Mouse (Mus musculus): ENCODE results near the gene Gemin6.
"Not testable (repeated sequence)": the region's sequence is repeated elsewhere in the genome, so short reads cannot be mapped to it uniquely, and the experiment has no call there.

Gemin6 gene

GRCm38 (mm10) chr17:80235477-80235876, 11.2 kb downstream of the Gemin6 start:
- DNase-seq: no peak

DNA sequence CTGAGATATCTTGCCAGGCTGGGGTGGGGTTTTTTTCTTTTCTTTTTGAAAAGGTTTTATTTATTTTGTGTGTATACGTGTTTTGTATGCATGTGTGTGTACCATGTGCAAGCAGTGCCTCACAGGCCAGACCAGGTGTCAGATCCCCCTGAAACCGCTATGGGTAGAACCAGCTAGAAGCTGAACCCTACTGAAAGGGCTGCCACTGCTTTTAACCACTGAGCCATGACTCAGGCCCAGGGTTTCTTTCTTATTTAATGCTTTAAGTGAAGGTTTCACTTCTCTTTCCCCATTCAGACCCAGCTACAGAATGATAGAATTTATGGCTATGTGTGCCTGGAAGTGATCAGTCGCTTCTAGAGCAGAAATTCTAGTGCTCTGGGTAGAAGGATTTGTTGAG, 12.6 kb downstream of the Gemin6 start:
- DNase-seq: no peak

DNA sequence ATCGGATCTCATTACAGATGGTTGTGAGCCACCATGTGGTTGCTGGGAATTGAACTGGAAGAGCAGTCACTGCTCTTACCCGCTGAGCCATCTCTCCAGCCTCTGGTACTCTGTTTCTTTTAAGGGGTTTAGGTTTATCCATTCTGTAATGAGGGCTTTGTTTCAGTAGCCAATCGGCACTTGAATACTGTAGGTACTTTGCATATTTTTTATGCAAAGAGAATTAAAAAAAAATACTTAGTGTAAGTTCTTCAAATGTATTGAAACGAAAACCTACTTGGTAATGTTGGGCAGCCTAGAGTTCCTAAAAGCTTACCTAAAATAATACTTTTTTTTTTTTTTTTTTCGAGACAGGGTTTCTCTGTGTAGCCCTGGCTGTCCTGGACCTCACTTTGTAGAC, 13.2 kb downstream of the Gemin6 start:
- DNase-seq: no peak

DNA sequence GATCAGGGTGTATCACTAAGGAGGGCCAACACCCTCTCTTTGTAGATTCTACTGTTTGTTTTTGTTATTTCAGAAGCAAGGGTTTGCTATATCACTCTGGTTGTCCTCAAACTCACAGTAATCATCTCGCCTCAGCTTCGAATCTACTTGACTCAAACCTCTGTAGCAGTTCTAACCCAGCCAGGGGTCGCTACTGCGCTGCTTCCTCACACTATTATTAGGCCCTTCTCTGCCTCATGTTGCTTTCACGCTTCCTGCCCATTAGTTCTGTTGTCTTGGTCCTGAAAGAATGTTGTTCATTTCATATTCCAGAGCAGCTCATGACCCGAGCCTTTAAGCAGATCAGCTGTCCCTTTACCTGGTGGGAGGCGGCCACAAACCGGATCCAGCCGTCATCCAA, 17.4 kb downstream of the Gemin6 start:
- DNase-seq: no peak

DNA sequence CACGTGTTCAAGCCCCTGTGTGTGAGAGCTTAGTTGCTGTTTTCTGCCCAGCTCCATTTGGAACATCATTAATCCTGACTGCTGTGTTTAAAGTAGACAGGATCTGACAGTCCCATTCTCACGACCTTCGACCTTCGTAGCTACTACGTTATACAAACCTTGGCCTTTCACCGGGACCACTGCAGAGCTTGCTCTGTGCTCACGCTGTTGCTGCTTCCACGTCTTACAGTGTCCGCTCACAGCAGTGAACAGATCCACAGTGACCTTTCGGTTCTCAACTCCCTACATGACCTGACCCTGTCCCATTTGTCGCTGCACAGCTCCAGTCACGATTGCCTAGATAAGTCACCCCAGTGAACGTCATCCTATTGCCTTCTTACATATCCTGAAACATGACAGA, 18.9 kb downstream of the Gemin6 start:
- DNase-seq: no peak

DNA sequence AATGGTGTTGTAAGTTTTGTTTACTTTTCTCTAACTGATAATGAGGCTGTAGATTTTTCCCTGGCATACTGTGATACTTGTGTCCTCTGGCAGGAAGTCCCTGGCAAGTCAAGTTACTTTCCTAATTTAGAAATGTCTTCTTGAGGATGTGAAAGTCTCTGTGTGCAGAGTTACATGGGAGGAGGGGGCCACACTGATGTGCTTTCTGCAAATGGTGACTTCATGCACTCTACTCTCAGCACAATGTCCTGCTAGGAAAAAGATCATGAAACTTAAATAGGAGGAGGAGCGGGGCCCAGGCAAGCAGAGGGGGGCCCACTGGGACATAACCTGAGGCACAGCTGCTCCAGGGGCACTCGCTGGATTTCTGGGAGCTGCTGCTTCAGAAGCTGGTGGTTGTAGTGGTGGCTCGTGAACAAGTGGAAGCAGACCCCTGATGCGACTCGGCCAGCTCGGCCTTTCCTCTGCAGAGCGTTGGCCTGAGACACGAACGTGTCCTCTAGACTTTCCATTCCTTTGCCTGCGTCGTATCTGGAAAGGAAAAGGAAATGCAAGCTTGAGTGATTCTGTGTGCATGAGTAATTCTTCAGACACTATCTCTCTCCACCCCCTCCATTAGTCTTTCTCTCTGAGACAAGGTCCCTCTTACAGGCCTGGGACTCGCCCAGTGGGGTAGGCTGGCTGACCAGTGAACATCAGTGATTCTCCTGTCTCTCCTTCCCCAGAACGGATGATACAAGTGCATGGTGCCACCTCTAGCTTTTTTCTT, 28.7 kb downstream of the Gemin6 start:
- DNase-seq: no peak

GRCm38 (mm10) chr17:80254421-80254820, 30.2 kb downstream of the Gemin6 start:
- no peak for DNase-seq

GRCm38 (mm10) chr17:80255208-80255607, 31.0 kb downstream of the Gemin6 start:
- DNase-seq: no peak

- peak; percentile 49 to 64 for DNase-seq
Observed at GRCm38 (mm10) chr17:80267065-80267464, 42.8 kb downstream of the Gemin6 start.

- no peak for DNase-seq
Observed at GRCm38 (mm10) chr17:80268151-80268550, 43.9 kb downstream of the Gemin6 start.

GRCm38 (mm10) chr17:80270622-80271021, 46.4 kb downstream of the Gemin6 start:
- not testable (repeated sequence) for DNase-seq
